20 mouse cellular contexts compared by ENCODE assay signal in the genomic region with DNA sequence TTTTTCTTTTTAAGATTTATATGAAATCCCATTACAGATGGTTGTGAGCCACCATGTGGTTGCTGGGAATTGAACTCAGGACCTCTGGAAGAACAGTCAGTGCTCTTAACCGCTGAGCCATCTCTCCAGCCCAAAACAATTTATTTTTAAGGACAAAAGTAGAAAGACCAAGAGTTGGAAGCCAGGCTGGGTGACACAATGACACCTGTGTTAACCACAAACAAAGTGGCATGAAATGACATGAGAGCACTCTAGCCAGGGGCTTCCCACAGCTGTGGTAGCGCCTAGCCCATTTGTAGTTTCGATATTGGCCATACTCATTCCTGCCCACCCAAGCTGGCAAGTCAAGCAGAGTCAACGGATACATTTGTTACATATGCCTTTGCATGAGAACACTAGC. TPM values are rescaled to one million over a fixed set of nuclear protein-coding genes. Genes with fewer than 3 reads are reported as not detected.
A peak's percentile ranks its signal among the peaks of the same experiment; 100 is the strongest.
DNase-seq lines count a peak whose midpoint lies in the region; ATAC-seq and TF ChIP-seq lines count a peak whose summit lies in the region.
"Had no signal": no experiment of that assay in that cellular context is flagged by ENCODE, and none has a peak within 500 bp of the region (broad histone marks: within the 10 kb centered on the region; RNA-seq: fewer than 3 reads in every experiment).

No protein-coding gene starts in this region.

- H3K9me3 ChIP-seq in forebrain, postnatal 0 days (ENCODE audit: low read length) = no peaks in the 10 kb centered on the region
- H3K9me3 ChIP-seq: forebrain, embryonic 15.5 days; limb, embryonic 13.5 days; midbrain, embryonic 15.5 days had no signal

- ATAC-seq in inflammation-experienced regulatory T-cells, adult 6 months = peak; percentile 54
- no peak for ATAC-seq in forebrain, postnatal 0 days
- ATAC-seq: forebrain, embryonic 15.5 days; midbrain, embryonic 15.5 days had no signal

- H3K9ac ChIP-seq in forebrain, postnatal 0 days = no peak overlapping the region
- H3K9ac ChIP-seq: embryonic facial prominence, embryonic 13.5 days; forebrain, embryonic 15.5 days; limb, embryonic 13.5 days; midbrain, embryonic 15.5 days had no signal

- H3K4me1 ChIP-seq in thymus, adult 2 months (replicated peaks; ENCODE audit: control insufficient read depth, insufficient read depth, low read length) = peaks cover 15% of the 10 kb centered on the region
- H3K4me1 ChIP-seq in forebrain, postnatal 0 days (ENCODE audit: insufficient read depth) = no peaks in the 10 kb centered on the region
- H3K4me1 ChIP-seq: forebrain, embryonic 15.5 days; limb, embryonic 13.5 days; midbrain, embryonic 15.5 days had no signal

- no peak for TF ChIP-seq POLR2A in thymus, adult 2 months (IDR thresholded peaks at IDR 0.05; ENCODE audit: control insufficient read depth, extremely low read depth, insufficient read depth, low read length, poor library complexity)

- no peaks in the 10 kb centered on the region for H3K36me3 ChIP-seq in thymus, adult 2 months (ENCODE audit: control insufficient read depth, insufficient read depth, low read length)
- no peaks in the 10 kb centered on the region for H3K36me3 ChIP-seq in forebrain, postnatal 0 days (ENCODE audit: insufficient read depth)
- H3K36me3 ChIP-seq: embryonic facial prominence, embryonic 13.5 days; forebrain, embryonic 15.5 days; limb, embryonic 13.5 days; midbrain, embryonic 15.5 days had no signal

- no peak overlapping the region for H3K4me2 ChIP-seq in forebrain, postnatal 0 days (ENCODE audit: low read depth)
- H3K4me2 ChIP-seq: embryonic facial prominence, embryonic 13.5 days; forebrain, embryonic 15.5 days; limb, embryonic 13.5 days; midbrain, embryonic 15.5 days had no signal

- WGBS in thymus, adult 2 months = 4% methylated on average over 4 of the region's 4 CpGs
- 90% methylated on average over 4 of the region's 4 CpGs for WGBS in forebrain, postnatal 0 days

- peak; percentile 81 for DNase-seq in heart, adult 11 months
- DNase-seq in heart, postnatal 4 days = no peak
- DNase-seq in thymus, adult 2 months = peak; percentile 11
- DNase-seq in thymus, postnatal 10 days (ENCODE audit: low spot score in 2 of 2) = no peak
- peak; percentile 12 for DNase-seq in thymus, postnatal 25 days
- DNase-seq in forebrain, postnatal 0 days = no peak
- no peak for DNase-seq in left cerebral cortex, adult 18-20 months (ENCODE audit: low spot score in 2 of 2)
- DNase-seq: adrenal gland, postnatal 14 days; cerebellum, adult 9-11 months; gastrocnemius, postnatal 36 days; kidney, adult 8-10 months; kidney, postnatal 14 days; lung, adult 2 months had no signal

- H3K4me3 ChIP-seq in thymus, adult 2 months (ENCODE audit: control insufficient read depth, insufficient read depth, low read length) = no peak overlapping the region
- H3K4me3 ChIP-seq in forebrain, postnatal 0 days (ENCODE audit: low read depth, low read length) = no peak overlapping the region
- H3K4me3 ChIP-seq: embryonic facial prominence, embryonic 13.5 days; forebrain, embryonic 15.5 days; limb, embryonic 13.5 days; megakaryocyte, embryonic 14.5 days; midbrain, embryonic 15.5 days had no signal

- H3K27me3 ChIP-seq in thymus, adult 2 months (ENCODE audit: control insufficient read depth, insufficient read depth, low read length) = no peaks in the 10 kb centered on the region
- H3K27me3 ChIP-seq in forebrain, postnatal 0 days (ENCODE audit: insufficient read depth, low read length) = no peaks in the 10 kb centered on the region
- H3K27me3 ChIP-seq: embryonic facial prominence, embryonic 13.5 days; forebrain, embryonic 15.5 days; limb, embryonic 13.5 days; megakaryocyte, embryonic 14.5 days; midbrain, embryonic 15.5 days had no signal

- no peak for TF ChIP-seq CTCF in thymus, adult 2 months (IDR thresholded peaks at IDR 0.05; ENCODE audit: borderline replicate concordance, control insufficient read depth, extremely low read depth, insufficient read depth, low read length, poor library complexity)
- no peak for TF ChIP-seq CTCF in forebrain, postnatal 0 days (IDR thresholded peaks at IDR 0.05; ENCODE audit: low read depth)

- H3K27ac ChIP-seq in thymus, adult 2 months (ENCODE audit: control insufficient read depth, insufficient read depth, low read length) = no peak overlapping the region
- H3K27ac ChIP-seq in forebrain, postnatal 0 days (ENCODE audit: low read depth, low read length) = no peak overlapping the region
- H3K27ac ChIP-seq: embryonic facial prominence, embryonic 13.5 days; forebrain, embryonic 15.5 days; limb, embryonic 13.5 days; midbrain, embryonic 15.5 days; stomach, postnatal 0 days had no signal

RNA-seq across cellular contexts. Expression of a gene that starts 13.7 kb away (rescaled TPM):
- total RNA-seq in heart, postnatal 4 days (2021) = 10 to 100 TPM; 13.8 to 16.9 TPM
- polyA plus RNA-seq in thymus, adult 2 months (2012; rRNA removed) = 10.9 and 12.3 TPM in 2 replicates
- 10 to 100 TPM; 16.5 to 20.8 (median 20.3) TPM for polyA plus RNA-seq in inflammation-experienced regulatory T-cells, adult 6 months (2017; shearing (Covaris generic))
- total RNA-seq in forebrain, postnatal 0 days (2014; rRNA removed) = 10.5 and 18.5 TPM in 2 replicates
- polyA plus RNA-seq in forebrain, postnatal 0 days (2015; fragmentation: Nextera tagmentation; extraction: Ambion mirVana) = 2.8 and 5.2 TPM in 2 replicates
- total RNA-seq in left cerebral cortex, adult 18-20 months (2021) = 10 to 100 TPM; 54.2 to 55.6 TPM

RNA-seq across cellular contexts. Expression of a gene that starts 59.8 kb away (rescaled TPM):
- total RNA-seq in heart, postnatal 4 days (2021) = 100 to 1,000 TPM; 268 to 285 TPM
- 50.1 and 60.1 TPM in 2 replicates for polyA plus RNA-seq in thymus, adult 2 months (2012; rRNA removed)
- 100 to 1,000 TPM; 214 to 310 (median 217) TPM for polyA plus RNA-seq in inflammation-experienced regulatory T-cells, adult 6 months (2017; shearing (Covaris generic))
- 212 and 236 TPM in 2 replicates for total RNA-seq in forebrain, postnatal 0 days (2014; rRNA removed)
- polyA plus RNA-seq in forebrain, postnatal 0 days (2015; fragmentation: Nextera tagmentation; extraction: Ambion mirVana) = 449 and 471 TPM in 2 replicates
- 100 to 1,000 TPM; 229 to 237 TPM for total RNA-seq in left cerebral cortex, adult 18-20 months (2021)

Comparison
In these comparisons a context has a peak if more than half of its experiments do, and no peak if none do; other contexts are left out.
1. DNase-seq: peak in heart, adult 11 months (single experiment), thymus, adult 2 months (single experiment) and thymus, postnatal 25 days (single experiment); none in heart, postnatal 4 days (single experiment), thymus, postnatal 10 days (0 of 2), forebrain, postnatal 0 days (single experiment) and left cerebral cortex, adult 18-20 months (0 of 2).